Mouse (Mus musculus) megakaryocyte, embryonic 14.5 days (primary cell): ENCODE data around the gene Rfc5. TPM values are rescaled to one million over a fixed set of nuclear protein-coding genes. Genes with fewer than 3 reads are reported as not detected.

Experiments
- H3K27me3 ChIP-seq: replicated peaks from 2 replicates; pipeline ENCODE3; 2012; ENCODE audit warnings: inconsistent platforms
- H3K36me3 ChIP-seq: replicated peaks from 2 replicates; pipeline ENCODE3; 2012; ENCODE audit warnings: low read length, inconsistent platforms, mixed read lengths
- H3K4me1 ChIP-seq: 2 replicates; pipeline ENCODE4 v1.6.1; 2012; ENCODE audit warnings: inconsistent platforms
- H3K4me3 ChIP-seq: replicated peaks from 2 replicates; pipeline ENCODE3; 2012; ENCODE audit warnings: moderate library complexity, mild to moderate bottlenecking, inconsistent platforms
- H3K9me3 ChIP-seq: 2 replicates; pipeline ENCODE4 v1.6.1; 2012; ENCODE audit warnings: inconsistent platforms
- FLI1 ChIP-seq: IDR thresholded peaks from 2 replicates; pipeline ENCODE4 v1.6.1; 2012; ENCODE audit warnings: low read length, inconsistent platforms, mixed read lengths
- GATA1 ChIP-seq: IDR thresholded peaks from 3 replicates; pipeline ENCODE4 v1.6.1; 2012; ENCODE audit warnings: mixed read lengths, low read length, inconsistent platforms, borderline replicate concordance
- polyA plus RNA-seq: library from polyadenylated mRNA; stranded (reverse); fragments of >175 nt; gene quantifications from 2 replicates; pipeline ENCODE4 v1.2.3, GENCODE M21; 2012; ENCODE audit warnings: low replicate concordance; ENCODE audit not compliant: insufficient read depth

Gene Rfc5
- polyA plus RNA-seq, 1 experiment: 23.5 TPM

- H3K9me3 ChIP-seq: no peaks in the 10 kb centered on the region
- H3K4me3 ChIP-seq: peak overlapping the region; percentile 60
- peaks cover 66% of the 10 kb centered on the region for H3K4me1 ChIP-seq
- H3K27me3 ChIP-seq: no peaks in the 10 kb centered on the region
- TF ChIP-seq GATA1: no peak
- no peak for TF ChIP-seq FLI1
- H3K36me3 ChIP-seq: peaks cover 30% of the 10 kb centered on the region
Measured at GRCm38 (mm10) chr5:117360631-117361541, 28.0 kb downstream of the Rfc5 start.

GRCm38 (mm10) chr5:117360228-117360515 is 28.7 kb downstream of the Rfc5 start:
- no peak for TF ChIP-seq FLI1
- no peak for TF ChIP-seq GATA1
- H3K4me3 ChIP-seq: no peak overlapping the region
- peaks cover 23% of the 10 kb centered on the region for H3K36me3 ChIP-seq
- H3K27me3 ChIP-seq: peaks cover 6% of the 10 kb centered on the region
- peaks cover 73% of the 10 kb centered on the region for H3K4me1 ChIP-seq
- H3K9me3 ChIP-seq: no peaks in the 10 kb centered on the region

GRCm38 (mm10) chr5:117359497-117360227 is 29.2 kb downstream of the Rfc5 start:
- Histone ChIP-seq H3K4me1 (peaks cover 75% of the 10 kb centered on the region), H3K9me3 (no peaks in the 10 kb centered on the region), H3K4me3 (no peak overlapping the region), H3K36me3 (peaks cover 18% of the 10 kb centered on the region), H3K27me3 (peaks cover 10% of the 10 kb centered on the region)
- TF ChIP-seq GATA1 (no peak), FLI1 (no peak)

- H3K27me3 ChIP-seq: peaks cover 16% of the 10 kb centered on the region
- H3K9me3 ChIP-seq: no peaks in the 10 kb centered on the region
- H3K4me1 ChIP-seq: peaks cover 81% of the 10 kb centered on the region
- H3K36me3 ChIP-seq: peaks cover 8% of the 10 kb centered on the region
- H3K4me3 ChIP-seq: peak overlapping the region; percentile 53
- TF ChIP-seq FLI1 (no peak), GATA1 (no peak)
Measured at GRCm38 (mm10) chr5:117358725-117359124, 30.1 kb downstream of the Rfc5 start.

GRCm38 (mm10) chr5:117358248-117358630 is 30.6 kb downstream of the Rfc5 start:
- H3K4me3 ChIP-seq: peak overlapping the region; percentile 93
- peaks cover 4% of the 10 kb centered on the region for H3K36me3 ChIP-seq
- H3K9me3 ChIP-seq: no peaks in the 10 kb centered on the region
- TF ChIP-seq GATA1: no peak
- TF ChIP-seq FLI1: no peak
- peaks cover 20% of the 10 kb centered on the region for H3K27me3 ChIP-seq
- H3K4me1 ChIP-seq: peaks cover 77% of the 10 kb centered on the region

DNA sequence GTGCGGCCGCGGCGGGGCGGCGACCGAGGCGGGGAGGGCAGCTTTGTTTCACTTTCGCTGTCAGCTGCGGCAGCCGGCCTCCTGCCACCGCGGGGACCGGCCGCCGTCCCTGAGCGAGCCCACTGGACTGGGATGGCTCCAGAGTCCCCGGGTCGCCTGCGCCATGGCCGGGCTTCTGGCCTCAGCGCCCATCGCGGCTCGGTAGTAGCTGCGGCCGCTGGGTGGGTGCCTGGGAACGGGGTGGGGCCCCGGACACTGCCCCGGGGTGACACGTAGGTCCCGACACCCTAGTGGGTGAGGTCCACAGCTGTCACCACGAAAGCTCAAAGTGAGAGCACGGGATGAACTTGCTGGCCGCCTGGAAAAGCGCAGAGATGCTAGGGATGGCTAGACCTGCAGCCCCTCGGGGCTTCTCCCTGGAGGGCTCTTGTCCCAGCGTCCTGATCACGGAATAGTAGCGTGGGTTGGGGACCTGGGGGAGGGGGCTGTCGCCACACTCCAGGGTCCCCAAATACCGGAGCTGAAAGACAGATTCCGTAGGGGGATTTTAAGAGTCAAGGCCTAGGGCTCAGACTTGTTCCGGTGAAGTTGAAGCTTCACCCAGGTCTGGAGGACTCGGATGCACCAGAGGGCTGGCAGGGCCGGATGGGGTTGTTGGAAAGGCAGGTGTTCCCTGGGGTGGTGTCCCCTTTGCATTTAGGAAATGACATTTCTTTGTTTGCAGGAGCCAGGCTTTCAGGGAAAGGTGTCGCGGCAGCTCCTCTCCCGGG is 31.2 kb downstream of the Rfc5 start:
- Histone ChIP-seq H3K4me1 (peaks cover 71% of the 10 kb centered on the region), H3K9me3 (no peaks in the 10 kb centered on the region), H3K4me3 (peak overlapping the region; percentile 93), H3K36me3 (no peaks in the 10 kb centered on the region), H3K27me3 (peaks cover 26% of the 10 kb centered on the region)
- TF ChIP-seq GATA1 (no peak), FLI1 (no peak)

- peak within 1 kb of the TSS; percentile 93 for H3K4me3 ChIP-seq
- TF ChIP-seq GATA1 (no peak), FLI1 (no peak)
- H3K36me3 ChIP-seq: no peaks in the 10 kb centered on the region
- H3K27me3 ChIP-seq: peaks cover 31% of the 10 kb centered on the region
- no peaks in the 10 kb centered on the region for H3K9me3 ChIP-seq
- peaks cover 67% of the 10 kb centered on the region for H3K4me1 ChIP-seq
Measured at GRCm38 (mm10) chr5:117357129-117357477, 31.7 kb downstream of the Rfc5 start, which contains the start of gene Wsb2. Gene Wsb2 (plus strand): TSS chr5:117357304.

GRCm38 (mm10) chr5:117356365-117357128 is 32.3 kb downstream of the Rfc5 start:
- peak overlapping the region; percentile 93 for H3K4me3 ChIP-seq
- no peaks in the 10 kb centered on the region for H3K9me3 ChIP-seq
- peaks cover 62% of the 10 kb centered on the region for H3K4me1 ChIP-seq
- TF ChIP-seq GATA1 (no peak), FLI1 (no peak)
- peaks cover 33% of the 10 kb centered on the region for H3K27me3 ChIP-seq
- H3K36me3 ChIP-seq: no peaks in the 10 kb centered on the region

- H3K9me3 ChIP-seq: no peaks in the 10 kb centered on the region
- no peaks in the 10 kb centered on the region for H3K36me3 ChIP-seq
- TF ChIP-seq GATA1 (no peak), FLI1 (no peak)
- peaks cover 54% of the 10 kb centered on the region for H3K4me1 ChIP-seq
- peak overlapping the region; percentile 93 for H3K4me3 ChIP-seq
- H3K27me3 ChIP-seq: peaks cover 38% of the 10 kb centered on the region
Measured at GRCm38 (mm10) chr5:117355648-117356303, 33.1 kb downstream of the Rfc5 start.
